Mouse (Mus musculus): Measurements from ENCODE around the gene Prph. TPM values are rescaled to one million over a fixed set of nuclear protein-coding genes. Genes with fewer than 3 reads are reported as not detected.

Gene Prph
- polyA plus RNA-seq, 1 experiment from 2014 or later = 0.94 TPM

GRCm38 (mm10) chr15:99030585-99031387 is 24.2 kb upstream of the Prph start:
- 16% methylated on average over 26 of the region's 26 CpGs for WGBS
- no peaks in the 10 kb centered on the region for H3K27me3 ChIP-seq (ENCODE audit: control insufficient read depth, insufficient read depth, low read length)
- H3K9ac ChIP-seq (ENCODE audit: low read length) = peak overlapping the region; percentile 66
- peak overlapping the region; percentile 65 for H3K4me2 ChIP-seq (ENCODE audit: low read depth, low read length, severe bottlenecking)
- H3K4me1 ChIP-seq (replicated peaks; ENCODE audit: control insufficient read depth, insufficient read depth, low read length) = peaks cover 20% of the 10 kb centered on the region
- DNase-seq (ENCODE audit: low spot score) = no peak
- H3K36me3 ChIP-seq (ENCODE audit: control insufficient read depth, insufficient read depth, low read length) = no peaks in the 10 kb centered on the region; the same call in 1 of the 2 replicates
- no peak for ATAC-seq (replicated peaks; ENCODE audit: low FRiP score)
- peak overlapping the region; percentile 58 for H3K4me3 ChIP-seq (ENCODE audit: low read depth, low read length)
- no peaks in the 10 kb centered on the region for H3K9me3 ChIP-seq (ENCODE audit: control insufficient read depth, low read length)
- no peak overlapping the region for H3K27ac ChIP-seq (ENCODE audit: low read depth, low read length)

DNA sequence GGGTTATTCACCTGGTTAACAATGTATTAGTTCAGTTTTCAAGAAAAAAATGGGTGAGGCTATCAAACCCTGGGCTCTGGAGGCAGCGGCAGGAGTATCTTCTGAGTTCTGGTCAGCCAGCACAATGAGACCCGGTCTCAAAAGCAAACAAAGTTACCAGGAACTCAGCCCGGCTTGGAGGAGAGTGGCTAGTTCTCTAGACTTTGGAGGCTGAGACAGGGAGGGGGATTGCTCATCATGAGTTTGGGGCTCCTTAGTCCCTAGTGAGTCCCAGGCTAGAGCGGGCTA is 23.6 kb upstream of the Prph start:
- Histone ChIP-seq H3K4me1 (replicated peaks; ENCODE audit: control insufficient read depth, insufficient read depth, low read length) (peaks cover 20% of the 10 kb centered on the region), H3K27me3 (ENCODE audit: control insufficient read depth, insufficient read depth, low read length) (no peaks in the 10 kb centered on the region), H3K27ac (ENCODE audit: low read depth, low read length) (no peak overlapping the region), H3K4me2 (ENCODE audit: low read depth, low read length, severe bottlenecking) (peak overlapping the region; percentile 65), H3K4me3 (ENCODE audit: low read depth, low read length) (peak overlapping the region; percentile 58), H3K9me3 (ENCODE audit: control insufficient read depth, low read length) (no peaks in the 10 kb centered on the region), H3K9ac (ENCODE audit: low read length) (peak overlapping the region; percentile 24; the same call in 1 of the 2 replicates), H3K36me3 (ENCODE audit: control insufficient read depth, insufficient read depth, low read length) (no peaks in the 10 kb centered on the region; the same call in 1 of the 2 replicates)
- no peak for ATAC-seq (replicated peaks; ENCODE audit: low FRiP score)
- DNase-seq (ENCODE audit: low spot score) = no peak
- 88% methylated on average over 4 of the region's 4 CpGs for WGBS

DNA sequence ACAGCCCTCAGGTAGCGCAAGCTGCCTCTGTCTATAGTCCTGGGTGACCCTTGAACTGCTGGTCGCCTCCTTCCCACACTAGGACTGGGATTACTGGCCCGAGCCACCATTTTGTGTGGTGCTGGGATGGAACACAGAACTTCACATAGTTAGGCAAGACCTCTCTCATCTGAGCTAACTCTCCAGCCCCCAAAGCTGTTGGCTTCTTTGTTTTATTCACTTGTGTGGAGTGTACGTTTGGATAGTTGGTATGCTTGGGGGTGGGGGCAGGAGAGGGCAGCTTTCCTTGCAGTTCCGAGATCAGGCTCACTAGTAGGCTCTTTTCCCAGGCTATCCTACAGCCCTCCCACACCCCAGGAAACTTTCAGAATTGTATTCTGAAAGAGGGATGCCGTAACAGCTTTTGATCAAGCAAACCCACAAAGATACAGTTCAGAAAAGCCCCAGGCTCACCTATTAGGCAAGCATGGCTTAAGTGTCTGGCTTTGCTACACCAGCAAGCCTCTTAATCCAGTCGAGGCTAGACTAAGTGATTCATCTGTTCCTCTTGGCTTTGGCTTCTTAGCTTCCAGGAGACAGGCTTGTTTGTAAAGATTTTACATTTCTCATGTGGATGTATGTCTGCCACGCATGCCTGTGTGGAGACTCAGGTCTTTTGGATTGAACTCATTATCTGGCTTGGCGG is 22.8 kb upstream of the Prph start:
- Histone ChIP-seq H3K9me3 (ENCODE audit: control insufficient read depth, low read length) (no peaks in the 10 kb centered on the region), H3K9ac (ENCODE audit: low read length) (peak overlapping the region; percentile 7; the same call in 1 of the 2 replicates), H3K27ac (ENCODE audit: low read depth, low read length) (no peak overlapping the region), H3K4me3 (ENCODE audit: low read depth, low read length) (peak overlapping the region; percentile 58), H3K36me3 (ENCODE audit: control insufficient read depth, insufficient read depth, low read length) (no peaks in the 10 kb centered on the region; the same call in 1 of the 2 replicates), H3K4me1 (replicated peaks; ENCODE audit: control insufficient read depth, insufficient read depth, low read length) (peaks cover 20% of the 10 kb centered on the region), H3K4me2 (ENCODE audit: low read depth, low read length, severe bottlenecking) (peak overlapping the region; percentile 65), H3K27me3 (ENCODE audit: control insufficient read depth, insufficient read depth, low read length) (no peaks in the 10 kb centered on the region)
- DNase-seq (ENCODE audit: low spot score) (no peak), ATAC-seq (replicated peaks; ENCODE audit: low FRiP score) (no peak)
- 72% methylated on average over 9 of the region's 9 CpGs for WGBS

DNA sequence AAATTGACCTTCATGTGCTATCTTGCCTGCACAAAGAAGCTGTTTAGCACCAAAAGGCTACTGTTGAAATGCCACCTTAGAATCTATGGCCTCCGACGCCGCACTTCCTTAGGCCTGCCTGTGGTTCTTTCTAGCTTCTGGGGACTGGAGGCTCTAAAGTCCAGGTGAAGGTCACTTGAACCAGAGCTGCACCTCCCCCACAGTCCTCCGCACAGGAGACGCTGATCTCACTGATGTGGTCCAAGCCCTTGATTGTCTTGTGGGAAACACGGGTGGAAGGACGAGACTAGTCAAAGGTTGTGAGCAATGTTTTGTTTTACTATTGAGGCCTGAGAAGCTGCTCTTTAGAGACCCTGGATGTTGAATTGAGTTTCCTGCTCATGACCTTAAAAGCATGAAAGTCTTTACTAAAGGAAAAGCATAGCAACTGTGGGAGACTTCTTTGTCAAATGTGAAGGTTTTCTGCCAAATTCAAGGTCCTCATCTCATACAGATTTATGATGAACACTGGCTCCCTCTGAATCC is 22.2 kb upstream of the Prph start:
- H3K4me1 ChIP-seq (replicated peaks; ENCODE audit: control insufficient read depth, insufficient read depth, low read length) = peaks cover 20% of the 10 kb centered on the region
- ATAC-seq (replicated peaks; ENCODE audit: low FRiP score) (no peak), DNase-seq (ENCODE audit: low spot score) (no peak)
- no peaks in the 10 kb centered on the region for H3K9me3 ChIP-seq (ENCODE audit: control insufficient read depth, low read length)
- H3K4me3 ChIP-seq (ENCODE audit: low read depth, low read length) = peak overlapping the region; percentile 58; the same call in 1 of the 2 replicates
- 73% methylated on average over 7 of the region's 7 CpGs for WGBS
- no peaks in the 10 kb centered on the region for H3K27me3 ChIP-seq (ENCODE audit: control insufficient read depth, insufficient read depth, low read length)
- no peak overlapping the region for H3K27ac ChIP-seq (ENCODE audit: low read depth, low read length)
- H3K4me2 ChIP-seq (ENCODE audit: low read depth, low read length, severe bottlenecking) = peak overlapping the region; percentile 65; the same call in 1 of the 2 replicates
- peak overlapping the region; percentile 23; the same call in 1 of the 2 replicates for H3K9ac ChIP-seq (ENCODE audit: low read length)
- H3K36me3 ChIP-seq (ENCODE audit: control insufficient read depth, insufficient read depth, low read length) = no peaks in the 10 kb centered on the region; the same call in 1 of the 2 replicates

- Histone ChIP-seq H3K36me3 (ENCODE audit: control insufficient read depth, insufficient read depth, low read length) (no peaks in the 10 kb centered on the region; the same call in 1 of the 2 replicates), H3K27ac (ENCODE audit: low read depth, low read length) (no peak overlapping the region), H3K4me3 (ENCODE audit: low read depth, low read length) (no peak overlapping the region), H3K9ac (ENCODE audit: low read length) (no peak overlapping the region), H3K9me3 (ENCODE audit: control insufficient read depth, low read length) (no peaks in the 10 kb centered on the region), H3K4me2 (ENCODE audit: low read depth, low read length, severe bottlenecking) (no peak overlapping the region), H3K27me3 (ENCODE audit: control insufficient read depth, insufficient read depth, low read length) (no peaks in the 10 kb centered on the region), H3K4me1 (replicated peaks; ENCODE audit: control insufficient read depth, insufficient read depth, low read length) (peaks cover 20% of the 10 kb centered on the region)
- no peak for DNase-seq (ENCODE audit: low spot score)
- no peak for ATAC-seq (replicated peaks; ENCODE audit: low FRiP score)
- 91% methylated on average over 7 of the region's 7 CpGs for WGBS
Observed at GRCm38 (mm10) chr15:99033498-99034270, 21.3 kb upstream of the Prph start.

DNA sequence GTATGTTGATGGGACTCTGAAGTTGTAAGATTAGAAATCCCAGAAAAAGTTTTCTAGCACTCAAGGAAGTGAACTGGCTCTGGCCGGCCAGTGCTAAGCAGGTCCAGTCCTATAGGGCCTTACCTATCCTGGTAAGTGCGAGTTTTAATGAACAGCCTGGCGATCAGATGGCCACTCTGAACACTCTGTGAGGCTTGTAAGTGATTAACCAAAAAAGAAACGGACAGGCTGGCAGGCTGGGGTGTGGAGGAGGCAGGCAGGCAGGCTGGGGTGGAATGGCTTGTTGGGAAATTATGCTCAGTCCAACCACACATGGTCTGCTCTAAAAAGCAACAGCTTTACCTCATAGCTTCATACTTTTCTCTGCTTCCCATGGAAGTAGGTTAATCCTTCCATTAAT is 19.5 kb upstream of the Prph start:
- Histone ChIP-seq H3K36me3 (ENCODE audit: control insufficient read depth, insufficient read depth, low read length) (no peaks in the 10 kb centered on the region; the same call in 1 of the 2 replicates), H3K27me3 (ENCODE audit: control insufficient read depth, insufficient read depth, low read length) (no peaks in the 10 kb centered on the region), H3K27ac (ENCODE audit: low read depth, low read length) (no peak overlapping the region), H3K9me3 (ENCODE audit: control insufficient read depth, low read length) (no peaks in the 10 kb centered on the region), H3K4me2 (ENCODE audit: low read depth, low read length, severe bottlenecking) (no peak overlapping the region), H3K4me3 (ENCODE audit: low read depth, low read length) (no peak overlapping the region), H3K4me1 (replicated peaks; ENCODE audit: control insufficient read depth, insufficient read depth, low read length) (peaks cover 15% of the 10 kb centered on the region), H3K9ac (ENCODE audit: low read length) (no peak overlapping the region)
- 89% methylated on average over 4 of the region's 4 CpGs for WGBS
- DNase-seq (ENCODE audit: low spot score) = no peak
- no peak for ATAC-seq (replicated peaks; ENCODE audit: low FRiP score)

GRCm38 (mm10) chr15:99036249-99036905 is 18.6 kb upstream of the Prph start:
- no peak overlapping the region for H3K4me3 ChIP-seq (ENCODE audit: low read depth, low read length)

GRCm38 (mm10) chr15:99038025-99038424 is 16.9 kb upstream of the Prph start:
- Histone ChIP-seq H3K27me3 (ENCODE audit: control insufficient read depth, insufficient read depth, low read length) (no peaks in the 10 kb centered on the region), H3K36me3 (ENCODE audit: control insufficient read depth, insufficient read depth, low read length) (no peaks in the 10 kb centered on the region; the same call in 1 of the 2 replicates), H3K4me2 (ENCODE audit: low read depth, low read length, severe bottlenecking) (no peak overlapping the region), H3K4me3 (ENCODE audit: low read depth, low read length) (no peak overlapping the region), H3K9me3 (ENCODE audit: control insufficient read depth, low read length) (no peaks in the 10 kb centered on the region), H3K9ac (ENCODE audit: low read length) (no peak overlapping the region), H3K4me1 (replicated peaks; ENCODE audit: control insufficient read depth, insufficient read depth, low read length) (peaks cover 2% of the 10 kb centered on the region; the same call in 1 of the 2 replicates), H3K27ac (ENCODE audit: low read depth, low read length) (no peak overlapping the region)
- 85% methylated on average over 1 of the region's 1 CpGs for WGBS
- DNase-seq (ENCODE audit: low spot score) (no peak), ATAC-seq (replicated peaks; ENCODE audit: low FRiP score) (no peak)

More at GRCm38 (mm10) chr15:99036249-99036905, 18.6 kb upstream of the Prph start:
- WGBS = 86% methylated on average over 8 of the region's 8 CpGs
- Histone ChIP-seq H3K27ac (ENCODE audit: low read depth, low read length) (no peak overlapping the region), H3K36me3 (ENCODE audit: control insufficient read depth, insufficient read depth, low read length) (no peaks in the 10 kb centered on the region; the same call in 1 of the 2 replicates), H3K4me2 (ENCODE audit: low read depth, low read length, severe bottlenecking) (no peak overlapping the region), H3K27me3 (ENCODE audit: control insufficient read depth, insufficient read depth, low read length) (no peaks in the 10 kb centered on the region), H3K9me3 (ENCODE audit: control insufficient read depth, low read length) (no peaks in the 10 kb centered on the region), H3K4me1 (replicated peaks; ENCODE audit: control insufficient read depth, insufficient read depth, low read length) (peaks cover 14% of the 10 kb centered on the region), H3K9ac (ENCODE audit: low read length) (no peak overlapping the region)
- ATAC-seq (replicated peaks; ENCODE audit: low FRiP score) (no peak), DNase-seq (ENCODE audit: low spot score) (no peak)

Data from forebrain, embryonic 11.5 days (tissue).